ENCODE assay signal across 8 mouse cellular contexts in genomic region chr11:100320172-100320630, GRCm38 (mm10). TPM values are rescaled to one million over a fixed set of nuclear protein-coding genes. Genes with fewer than 3 reads are reported as not detected.
A peak's percentile ranks its signal among the peaks of the same experiment; 100 is the strongest.
DNase-seq lines count a peak whose midpoint lies in the region; ATAC-seq and TF ChIP-seq lines count a peak whose summit lies in the region.

No protein-coding gene starts in this region.

- H3K27ac ChIP-seq in bone marrow macrophage, adult 2 months (ENCODE audit: insufficient read depth, low read depth, low read length), result peak overlapping the region; percentile 88
- peak overlapping the region; percentile 76 for H3K27ac ChIP-seq in embryonic fibroblast, embryonic 13.5 days (ENCODE audit: insufficient read depth, low read length)
- peak overlapping the region; percentile 99 for H3K27ac ChIP-seq in heart, embryonic 10.5 days
- peak overlapping the region; percentile 99 for H3K27ac ChIP-seq in kidney, embryonic 15.5 days

- H3K4me3 ChIP-seq in bone marrow macrophage, adult 2 months (ENCODE audit: insufficient read depth, low read length), result peak overlapping the region; percentile 55
- H3K4me3 ChIP-seq in embryonic fibroblast, embryonic 13.5 days (ENCODE audit: insufficient read depth, low read length), result peak overlapping the region; percentile 95
- H3K4me3 ChIP-seq in heart, embryonic 10.5 days, result peak overlapping the region; percentile 95
- H3K4me3 ChIP-seq in kidney, embryonic 15.5 days (replicated peaks), result peak overlapping the region; percentile 84

- no peak for TF ChIP-seq CTCF in bone marrow macrophage, adult 2 months (IDR thresholded peaks at IDR 0.05; ENCODE audit: low read depth, low read length)
- no peak for TF ChIP-seq CTCF in embryonic fibroblast, embryonic 13.5 days (IDR thresholded peaks at IDR 0.05; ENCODE audit: borderline replicate concordance, insufficient read depth, low read length)

- under 1% methylated on average over 38 of the region's 40 CpGs for WGBS in heart, embryonic 10.5 days
- WGBS in kidney, embryonic 15.5 days, result under 1% methylated on average over 31 of the region's 40 CpGs

- peak overlapping the region; percentile 96 for H3K9ac ChIP-seq in kidney, embryonic 15.5 days

- peak overlapping the region; percentile 80 for H3K4me2 ChIP-seq in kidney, embryonic 15.5 days

- peak; percentile 90 for ATAC-seq in kidney, embryonic 15.5 days (replicated peaks; ENCODE audit: low FRiP score)
- peak; percentile 84 for ATAC-seq in monocyte, adult 5-6 weeks (replicated peaks; ENCODE audit: insufficient number of reproducible peaks, low FRiP score, low TSS enrichment, poor library complexity, severe bottlenecking)

- DNase-seq in A20 (ENCODE audit: low read depth, low spot score) (peak; percentile 99), liver (peak; percentile 99)
- peak; percentile 99 for DNase-seq in heart, embryonic 10.5 days (ENCODE audit: low spot score)
- peak; percentile 95 to 97 for DNase-seq in spleen, postnatal 4 days (ENCODE audit: low spot score in 2 of 2)

- no peak for TF ChIP-seq POLR2A in bone marrow macrophage, adult 2 months (IDR thresholded peaks at IDR 0.05; ENCODE audit: borderline replicate concordance, low read depth, low read length)
- TF ChIP-seq POLR2A in embryonic fibroblast, embryonic 13.5 days (IDR thresholded peaks at IDR 0.05; ENCODE audit: low read depth, low read length), result no peak; the same call in none of the 2 replicates

- H3K9me3 ChIP-seq in heart, embryonic 10.5 days, result no peaks in the 10 kb centered on the region
- H3K9me3 ChIP-seq in kidney, embryonic 15.5 days (replicated peaks), result no peaks in the 10 kb centered on the region

- peaks cover 23% of the 10 kb centered on the region for H3K36me3 ChIP-seq in heart, embryonic 10.5 days
- H3K36me3 ChIP-seq in kidney, embryonic 15.5 days, result peaks cover 25% of the 10 kb centered on the region

- no peaks in the 10 kb centered on the region for H3K27me3 ChIP-seq in heart, embryonic 10.5 days (ENCODE audit: insufficient read depth, poor library complexity, severe bottlenecking)
- no peaks in the 10 kb centered on the region for H3K27me3 ChIP-seq in kidney, embryonic 15.5 days

- H3K4me1 ChIP-seq in bone marrow macrophage, adult 2 months (ENCODE audit: control insufficient read depth, insufficient read depth, low read length), result peaks cover 4% of the 10 kb centered on the region
- H3K4me1 ChIP-seq in embryonic fibroblast, embryonic 13.5 days (ENCODE audit: control insufficient read depth, insufficient read depth, low read length), result no peaks in the 10 kb centered on the region
- H3K4me1 ChIP-seq in heart, embryonic 10.5 days, result no peaks in the 10 kb centered on the region
- H3K4me1 ChIP-seq in kidney, embryonic 15.5 days, result peaks cover 15% of the 10 kb centered on the region

RNA-seq across cellular contexts. Expression of gene Eif1, which starts 0.5 kb away (rescaled TPM):
- 922 and 1,042 TPM in 2 replicates for polyA plus RNA-seq in bone marrow macrophage, adult 2 months (2012; ENCODE audit: insufficient read depth, insufficient read length, missing spikeins)
- 960 and 1,192 TPM in 2 replicates for polyA plus RNA-seq in embryonic fibroblast, embryonic 13.5 days (2011; ENCODE audit: insufficient read length, low read depth, missing spikeins)
- 1,444 and 1,503 TPM in 2 replicates for polyA plus RNA-seq in heart, embryonic 10.5 days (2016; fragmentation: Nextera tagmentation; extraction: Ambion mirVana)
- 1,620 and 1,743 TPM in 2 replicates for polyA plus RNA-seq in kidney, embryonic 15.5 days (2015; fragmentation: Nextera tagmentation; extraction: Ambion mirVana)
- 374 to 712 TPM (median 492 TPM) in 3 replicates for total RNA-seq in monocyte, adult 5-6 weeks (2017)

RNA-seq across cellular contexts. Expression of gene Gast, which starts 14.0 kb away (rescaled TPM):
- not detected in 2 replicates for polyA plus RNA-seq in bone marrow macrophage, adult 2 months (2012; ENCODE audit: insufficient read depth, insufficient read length, missing spikeins)
- not detected in 2 replicates for polyA plus RNA-seq in embryonic fibroblast, embryonic 13.5 days (2011; ENCODE audit: insufficient read length, low read depth, missing spikeins)
- not detected in 2 replicates for polyA plus RNA-seq in heart, embryonic 10.5 days (2016; fragmentation: Nextera tagmentation; extraction: Ambion mirVana)
- not detected in 2 replicates for polyA plus RNA-seq in kidney, embryonic 15.5 days (2015; fragmentation: Nextera tagmentation; extraction: Ambion mirVana)
- not detected in 3 replicates for total RNA-seq in monocyte, adult 5-6 weeks (2017)

RNA-seq across cellular contexts. Expression of gene Hap1, which starts 35.7 kb away (rescaled TPM):
- 0.68 and 1.2 TPM in 2 replicates for polyA plus RNA-seq in bone marrow macrophage, adult 2 months (2012; ENCODE audit: insufficient read depth, insufficient read length, missing spikeins)
- polyA plus RNA-seq in embryonic fibroblast, embryonic 13.5 days (2011; ENCODE audit: insufficient read length, low read depth, missing spikeins), result 0.17 and 0.77 TPM in 2 replicates
- 5.1 and 8.4 TPM in 2 replicates for polyA plus RNA-seq in heart, embryonic 10.5 days (2016; fragmentation: Nextera tagmentation; extraction: Ambion mirVana)
- 15.0 and 19.6 TPM in 2 replicates for polyA plus RNA-seq in kidney, embryonic 15.5 days (2015; fragmentation: Nextera tagmentation; extraction: Ambion mirVana)
- total RNA-seq in monocyte, adult 5-6 weeks (2017), result 1.3 to 2.7 TPM in 2 of 3 replicates, not detected in the other

RNA-seq across cellular contexts. Expression of gene Krt42, which starts 50.5 kb away (rescaled TPM):
- not detected in 2 replicates for polyA plus RNA-seq in bone marrow macrophage, adult 2 months (2012; ENCODE audit: insufficient read depth, insufficient read length, missing spikeins)
- not detected in 2 replicates for polyA plus RNA-seq in embryonic fibroblast, embryonic 13.5 days (2011; ENCODE audit: insufficient read length, low read depth, missing spikeins)
- polyA plus RNA-seq in heart, embryonic 10.5 days (2016; fragmentation: Nextera tagmentation; extraction: Ambion mirVana), result not detected in 2 replicates
- polyA plus RNA-seq in kidney, embryonic 15.5 days (2015; fragmentation: Nextera tagmentation; extraction: Ambion mirVana), result not detected in 2 replicates
- not detected in 3 replicates for total RNA-seq in monocyte, adult 5-6 weeks (2017)

RNA-seq across cellular contexts. Expression of gene Krt17, which starts 59.4 kb away (rescaled TPM):
- not detected in 2 replicates for polyA plus RNA-seq in bone marrow macrophage, adult 2 months (2012; ENCODE audit: insufficient read depth, insufficient read length, missing spikeins)
- not detected in 2 replicates for polyA plus RNA-seq in embryonic fibroblast, embryonic 13.5 days (2011; ENCODE audit: insufficient read length, low read depth, missing spikeins)
- polyA plus RNA-seq in heart, embryonic 10.5 days (2016; fragmentation: Nextera tagmentation; extraction: Ambion mirVana), result 0.17 and 0.19 TPM in 2 replicates
- polyA plus RNA-seq in kidney, embryonic 15.5 days (2015; fragmentation: Nextera tagmentation; extraction: Ambion mirVana), result 0.51 and 2.4 TPM in 2 replicates
- total RNA-seq in monocyte, adult 5-6 weeks (2017), result not detected in 3 replicates

Comparison
In these comparisons a context has a peak if more than half of its experiments do, and no peak if none do; other contexts are left out.
1. Peak in every context shown above with its lines: DNase-seq, ATAC-seq, H3K4me3 ChIP-seq and H3K27ac ChIP-seq.